Mouse (Mus musculus) heart, embryonic 11.5 days (tissue): Measurements from ENCODE around the gene Rnf135. TPM values are rescaled to one million over a fixed set of nuclear protein-coding genes. Genes with fewer than 3 reads are reported as not detected.

ENCODE experiments used
- ATAC-seq: fragments of 200-750 bp; cut with Nextera tagmentation; replicated peaks from 2 replicates; pipeline ENCODE4 v1.8.0; 2017; ENCODE audit warnings: moderate library complexity; ENCODE audit not compliant: insufficient number of reproducible peaks, low FRiP score, low TSS enrichment
- H3K27ac ChIP-seq: fragments of 300-500 bp; sonication (generic); 2 replicates; pipeline ENCODE4 v1.5.1; 2014; ENCODE audit warnings: mild to moderate bottlenecking, low read depth, low read length
- H3K27me3 ChIP-seq: fragments of 300-500 bp; sonication (generic); 2 replicates; pipeline ENCODE4 v1.6.1; 2014; ENCODE audit warnings: mild to moderate bottlenecking, low read length, mixed read lengths; ENCODE audit not compliant: control insufficient read depth, insufficient read depth
- H3K36me3 ChIP-seq: fragments of 300-500 bp; sonication (generic); 2 replicates; pipeline ENCODE4 v1.6.1; 2014; ENCODE audit warnings: mild to moderate bottlenecking, low read length, moderate library complexity, mixed read lengths; ENCODE audit not compliant: control insufficient read depth, insufficient read depth
- H3K4me1 ChIP-seq: fragments of 300-500 bp; sonication (generic); 2 replicates; pipeline ENCODE4 v1.6.1; 2014; ENCODE audit warnings: low read length; ENCODE audit not compliant: control insufficient read depth, insufficient read depth
- H3K4me2 ChIP-seq: fragments of 300-500 bp; sonication (generic); 2 replicates; pipeline ENCODE4 v1.6.1; 2014; ENCODE audit warnings: mild to moderate bottlenecking, moderate library complexity
- H3K4me3 ChIP-seq: fragments of 300-500 bp; sonication (generic); 2 replicates; pipeline ENCODE4 v1.5.1; 2014; ENCODE audit warnings: low read depth, low read length
- H3K9ac ChIP-seq: fragments of 300-500 bp; sonication (generic); 2 replicates; pipeline ENCODE4 v1.6.1; 2014; ENCODE audit warnings: mild to moderate bottlenecking, low read depth, low read length, moderate library complexity
- H3K9me3 ChIP-seq: fragments of 300-500 bp; sonication (generic); replicated peaks from 2 replicates; pipeline ENCODE4 v1.6.1; 2016; ENCODE audit warnings: low read length; ENCODE audit not compliant: control insufficient read depth
- WGBS: fragments of 180-500 bp; shearing (Covaris S2); extraction: QIAGEN DNeasy Blood & Tissue Kit; methylation state at CpG from one replicate; pipeline ENCODE4 v1.1.7; 2014; ENCODE audit not compliant: insufficient replicate concordance; 5-methylcytosine and 5-hydroxymethylcytosine counted together
- polyA plus RNA-seq: library from polyadenylated mRNA; unstranded; fragments of >200 nt; fragmentation: Nextera tagmentation; extraction: Ambion mirVana; gene quantifications from 2 replicates; pipeline ENCODE4 v1.2.1, GENCODE M21; 2014

Gene Rnf135
- polyA plus RNA-seq, 1 experiment from 2014 or later, result 6.1 TPM

DNA sequence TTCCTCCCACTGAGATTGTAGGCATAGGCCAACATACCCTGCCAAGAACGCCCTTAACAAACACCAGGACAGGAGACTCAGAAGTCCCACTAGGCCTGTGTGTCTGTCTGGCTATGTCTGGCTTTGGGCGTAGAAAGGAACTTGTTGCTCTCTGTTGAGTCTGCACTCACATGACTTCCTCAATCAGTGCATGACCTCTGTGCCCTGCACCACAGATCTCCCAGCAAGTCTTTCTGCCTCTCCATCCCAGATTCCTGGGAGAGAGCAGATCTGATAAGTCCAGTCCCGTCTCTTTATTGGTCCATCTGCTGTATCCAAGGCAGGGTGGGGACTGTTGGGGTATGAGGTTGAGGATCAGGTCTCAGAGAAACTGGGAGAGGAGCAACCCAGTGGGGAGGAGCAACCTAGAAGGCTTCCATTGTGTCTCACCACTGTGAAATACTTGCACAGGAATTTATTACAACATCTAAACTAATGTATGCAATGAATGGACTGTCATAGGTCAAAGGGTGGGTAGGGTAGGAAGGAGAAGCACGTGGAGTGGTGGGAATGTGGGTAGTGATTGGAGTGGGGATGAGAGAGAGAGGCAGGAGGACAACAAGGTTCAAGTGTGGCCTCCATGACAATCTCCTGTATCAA lies 14.9 kb upstream of the Rnf135 start:
- Histone ChIP-seq H3K4me2 (no peak overlapping the region), H3K27me3 (no peaks in the 10 kb centered on the region), H3K4me1 (no peaks in the 10 kb centered on the region), H3K4me3 (no peak overlapping the region), H3K27ac (no peak overlapping the region), H3K9me3 (no peaks in the 10 kb centered on the region), H3K9ac (no peak overlapping the region), H3K36me3 (no peaks in the 10 kb centered on the region)
- ATAC-seq, result no peak
- WGBS, result 63% methylated on average over 4 of the region's 4 CpGs

GRCm38 (mm10) chr11:80169629-80170028 lies 14.0 kb upstream of the Rnf135 start:
- Histone ChIP-seq H3K4me2 (no peak overlapping the region), H3K36me3 (no peaks in the 10 kb centered on the region), H3K9ac (no peak overlapping the region), H3K27ac (no peak overlapping the region), H3K9me3 (no peaks in the 10 kb centered on the region), H3K27me3 (no peaks in the 10 kb centered on the region), H3K4me3 (no peak overlapping the region), H3K4me1 (no peaks in the 10 kb centered on the region)
- 77% methylated on average over 3 of the region's 3 CpGs for WGBS
- no peak for ATAC-seq

- ATAC-seq, result no peak
- H3K9ac ChIP-seq, result no peak overlapping the region
- no peaks in the 10 kb centered on the region for H3K4me1 ChIP-seq
- no peaks in the 10 kb centered on the region for H3K27me3 ChIP-seq
- no peaks in the 10 kb centered on the region for H3K36me3 ChIP-seq
- no peaks in the 10 kb centered on the region for H3K9me3 ChIP-seq
- WGBS, result 61% methylated on average over 5 of the region's 5 CpGs
- H3K27ac ChIP-seq, result no peak overlapping the region
- no peak overlapping the region for H3K4me2 ChIP-seq
- H3K4me3 ChIP-seq, result no peak overlapping the region
Measured at GRCm38 (mm10) chr11:80170351-80170750, 13.3 kb upstream of the Rnf135 start.

DNA sequence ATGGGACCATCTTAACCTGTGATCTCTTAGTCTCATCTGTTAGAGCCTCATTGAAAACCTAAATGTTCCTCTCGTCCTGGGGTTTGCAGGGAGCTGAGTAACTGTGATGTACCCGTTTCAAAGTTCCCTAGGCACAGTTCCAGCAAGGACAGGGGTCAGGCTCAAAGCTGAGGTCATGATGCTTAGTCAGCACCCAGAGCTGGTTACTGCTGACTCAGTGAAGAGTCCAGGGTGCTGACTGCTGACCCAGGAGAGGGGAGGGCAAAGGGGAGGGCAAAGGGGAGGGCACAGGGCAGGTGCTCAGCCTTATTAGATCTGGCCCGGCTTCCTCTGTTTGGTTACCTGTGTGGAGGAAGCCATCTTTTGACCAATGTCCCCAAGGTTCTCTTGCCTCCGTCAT lies 11.8 kb upstream of the Rnf135 start:
- no peak overlapping the region for H3K9ac ChIP-seq
- H3K27ac ChIP-seq, result no peak overlapping the region
- no peak overlapping the region for H3K4me2 ChIP-seq
- no peak overlapping the region for H3K4me3 ChIP-seq
- no peaks in the 10 kb centered on the region for H3K36me3 ChIP-seq
- no peaks in the 10 kb centered on the region for H3K27me3 ChIP-seq
- ATAC-seq, result no peak
- H3K9me3 ChIP-seq, result no peaks in the 10 kb centered on the region
- 71% methylated on average over 4 of the region's 4 CpGs for WGBS
- no peaks in the 10 kb centered on the region for H3K4me1 ChIP-seq

DNA sequence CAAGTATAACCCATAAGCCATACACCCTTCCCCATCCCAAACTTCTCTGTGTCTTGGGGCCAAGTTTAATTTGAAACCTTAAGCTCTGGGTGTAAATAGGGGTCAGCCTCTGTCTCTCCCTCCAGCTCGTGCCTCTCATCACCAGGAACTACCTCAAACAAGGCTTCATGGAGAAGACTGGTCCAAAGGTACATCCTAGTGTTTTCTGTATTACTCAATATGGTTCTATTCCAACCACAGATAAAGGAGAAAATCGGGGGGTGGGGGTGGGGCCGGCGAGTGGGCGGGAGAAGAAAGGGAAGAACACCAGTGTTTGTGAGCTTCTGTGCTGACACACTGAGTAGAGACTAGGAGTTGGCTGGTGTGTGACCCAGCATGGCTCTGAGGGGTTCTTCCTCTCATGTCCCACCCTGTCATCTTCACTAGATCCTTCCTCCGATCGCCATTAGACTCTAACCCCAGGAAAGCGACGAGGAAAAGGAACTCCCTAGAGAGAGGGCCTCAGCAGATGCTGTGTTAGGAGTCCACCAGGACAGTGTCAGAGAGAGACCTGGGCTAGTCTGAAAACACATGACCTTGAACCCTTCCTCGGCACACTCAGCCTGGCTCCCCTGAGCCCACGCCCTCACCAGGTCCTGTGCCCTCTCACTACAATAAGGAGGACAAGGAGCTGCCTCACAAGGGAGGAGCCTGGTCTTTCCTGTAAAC lies 9.5 kb upstream of the Rnf135 start:
- H3K4me3 ChIP-seq, result no peak overlapping the region
- no peaks in the 10 kb centered on the region for H3K9me3 ChIP-seq
- H3K4me1 ChIP-seq, result no peaks in the 10 kb centered on the region
- no peak overlapping the region for H3K27ac ChIP-seq
- H3K9ac ChIP-seq, result no peak overlapping the region
- 79% methylated on average over 11 of the region's 11 CpGs for WGBS
- H3K36me3 ChIP-seq, result no peaks in the 10 kb centered on the region
- ATAC-seq, result no peak
- H3K27me3 ChIP-seq, result no peaks in the 10 kb centered on the region
- H3K4me2 ChIP-seq, result no peak overlapping the region

GRCm38 (mm10) chr11:80176911-80177895 lies 6.4 kb upstream of the Rnf135 start:
- WGBS, result 62% methylated on average over 11 of the region's 11 CpGs
- Histone ChIP-seq H3K36me3 (no peaks in the 10 kb centered on the region), H3K27me3 (no peaks in the 10 kb centered on the region), H3K4me1 (no peaks in the 10 kb centered on the region), H3K4me2 (no peak overlapping the region), H3K27ac (0 out of 2 replicates have a peak overlapping the region, but pooled peaks have one; percentile 7), H3K9me3 (no peaks in the 10 kb centered on the region), H3K9ac (no peak overlapping the region), H3K4me3 (no peak overlapping the region)
- ATAC-seq, result no peak

- H3K27ac ChIP-seq, result no peak overlapping the region
- H3K4me1 ChIP-seq, result no peaks in the 10 kb centered on the region
- 88% methylated on average over 8 of the region's 8 CpGs for WGBS
Measured at GRCm38 (mm10) chr11:80178316-80178715, 5.3 kb upstream of the Rnf135 start.

DNA sequence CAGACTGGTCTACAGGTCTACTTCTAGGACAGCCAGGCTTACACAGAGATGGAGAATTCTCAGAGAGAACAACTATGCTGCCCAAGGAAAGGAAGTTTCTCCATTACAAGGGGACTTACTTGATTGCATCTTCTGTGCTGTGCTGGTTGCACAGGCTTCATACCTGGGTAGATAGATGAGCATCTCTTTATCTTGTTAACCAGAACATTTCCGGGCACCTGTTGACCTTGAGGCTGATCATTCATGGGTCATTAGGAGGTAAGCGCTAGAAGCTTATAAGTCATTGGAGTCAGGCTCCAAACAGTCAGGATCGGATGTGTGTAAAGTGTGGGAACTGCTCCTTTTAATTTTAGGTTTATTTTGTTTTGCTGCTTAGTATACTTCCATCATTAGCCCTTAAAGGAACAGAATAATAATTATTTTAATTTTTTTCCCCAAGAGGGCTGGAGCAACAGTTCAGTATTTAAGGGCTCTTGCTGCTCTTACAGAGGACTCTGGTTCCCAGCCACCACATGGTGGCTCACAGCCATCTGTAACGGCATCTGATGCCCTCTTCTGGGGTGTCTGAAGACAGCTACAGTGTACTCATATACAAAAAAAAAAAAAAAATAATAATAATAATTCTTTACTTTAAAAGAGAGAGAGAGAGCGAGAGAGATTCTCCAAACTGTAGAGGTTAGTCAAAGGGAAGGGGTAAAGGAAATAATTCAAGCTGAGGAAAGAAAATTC lies 2.5 kb upstream of the Rnf135 start:
- no peak overlapping the region for H3K9ac ChIP-seq
- H3K27me3 ChIP-seq, result no peaks in the 10 kb centered on the region
- no peaks in the 10 kb centered on the region for H3K36me3 ChIP-seq
- no peak overlapping the region for H3K4me3 ChIP-seq
- ATAC-seq, result no peak
- 67% methylated on average over 5 of the region's 5 CpGs for WGBS
- H3K9me3 ChIP-seq, result no peaks in the 10 kb centered on the region
- 0 out of 2 replicates have a peak, but pooled peaks cover 2% of the 10 kb centered on the region for H3K4me1 ChIP-seq
- no peak overlapping the region for H3K4me2 ChIP-seq
- H3K27ac ChIP-seq, result no peak overlapping the region

More at GRCm38 (mm10) chr11:80178316-80178715, 5.3 kb upstream of the Rnf135 start:
- Histone ChIP-seq H3K4me2 (no peak overlapping the region), H3K4me3 (no peak overlapping the region), H3K27me3 (no peaks in the 10 kb centered on the region), H3K9ac (no peak overlapping the region), H3K9me3 (no peaks in the 10 kb centered on the region), H3K36me3 (no peaks in the 10 kb centered on the region)
- ATAC-seq, result no peak
